Mouse (Mus musculus): ENCODE measurements around the gene Zfand3.

Gene Zfand3

DNA sequence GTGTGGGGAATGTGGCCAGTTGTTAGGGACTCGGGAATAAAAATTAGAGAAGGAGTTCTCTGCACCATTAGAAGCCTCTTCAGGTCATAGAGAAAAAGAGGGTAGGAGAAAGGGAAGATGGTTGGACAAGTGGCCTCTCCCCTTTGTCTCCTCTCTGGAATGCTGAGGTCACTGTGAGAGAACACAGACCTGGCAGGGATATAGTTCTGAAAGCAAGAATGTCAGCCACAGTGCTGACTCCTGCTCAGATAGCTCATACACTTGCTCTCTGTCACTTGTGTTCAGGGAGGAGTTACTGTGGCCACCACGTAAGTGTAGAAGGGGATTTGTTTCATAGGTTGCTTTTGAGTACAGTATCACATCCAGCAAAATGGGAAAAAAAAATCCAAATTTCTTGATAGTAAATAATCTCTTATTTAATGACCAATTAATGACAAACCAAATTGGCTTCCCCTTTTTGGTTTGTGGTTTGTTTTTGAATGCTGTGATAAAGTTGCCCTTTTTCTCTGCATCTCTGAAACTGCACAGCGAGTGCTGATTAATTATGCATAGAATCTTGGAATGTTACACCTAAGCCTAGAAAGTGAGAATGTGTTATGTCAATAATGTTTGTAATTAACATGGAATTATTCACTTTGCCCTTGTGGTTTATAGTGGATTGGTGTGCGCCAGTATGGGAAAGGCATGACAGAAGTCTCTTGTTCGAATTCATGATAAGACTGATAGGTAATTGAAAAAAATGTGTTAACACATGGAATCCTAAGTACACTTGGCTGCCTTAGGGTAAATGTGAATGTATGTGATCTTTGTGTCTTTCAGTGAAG lies 47.2 kb downstream of the Zfand3 start:
- no peak for DNase-seq (ENCODE audit: low spot score in 2 of 2)

DNA sequence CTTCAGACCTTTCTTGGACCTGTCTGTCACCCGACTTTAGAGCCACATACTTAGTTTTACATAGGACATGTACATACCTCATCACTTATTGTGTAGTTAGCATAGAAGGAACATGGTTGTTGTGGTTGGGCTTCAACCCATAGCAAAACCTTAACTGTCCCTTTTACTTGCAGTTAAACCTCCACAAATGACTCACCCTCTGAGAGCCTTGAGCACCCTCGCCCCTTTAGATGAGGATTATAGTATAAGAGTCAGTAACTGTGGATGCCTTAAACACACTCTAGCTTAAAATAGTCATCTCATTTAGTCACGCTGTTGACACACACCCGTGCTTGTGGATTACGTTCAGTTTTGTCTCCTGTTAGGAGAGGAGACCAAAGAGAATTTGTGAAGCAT lies 47.8 kb downstream of the Zfand3 start:
- no peak for DNase-seq (ENCODE audit: low spot score in 2 of 2)

DNA sequence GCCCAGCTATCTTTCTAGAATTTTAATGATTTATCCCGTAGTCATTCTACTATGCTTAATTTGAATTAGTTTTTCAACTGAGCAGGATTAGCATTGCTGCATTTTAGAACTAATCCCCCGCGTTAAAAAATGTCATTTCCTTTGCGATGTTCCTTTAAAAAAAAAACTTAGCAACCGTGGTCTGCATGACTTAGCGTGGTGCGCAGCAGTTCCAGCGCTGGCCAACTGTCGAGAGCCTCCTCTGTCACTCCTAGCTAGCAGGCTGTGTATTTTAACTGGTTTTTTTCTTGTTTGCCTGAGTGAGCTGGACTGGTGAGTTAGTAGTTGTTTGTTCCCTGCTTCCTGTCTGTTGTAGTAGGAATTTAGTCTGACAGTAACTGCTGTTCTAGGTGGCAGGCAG lies 48.9 kb downstream of the Zfand3 start:
- no peak for DNase-seq (ENCODE audit: low spot score in 2 of 2)

DNA sequence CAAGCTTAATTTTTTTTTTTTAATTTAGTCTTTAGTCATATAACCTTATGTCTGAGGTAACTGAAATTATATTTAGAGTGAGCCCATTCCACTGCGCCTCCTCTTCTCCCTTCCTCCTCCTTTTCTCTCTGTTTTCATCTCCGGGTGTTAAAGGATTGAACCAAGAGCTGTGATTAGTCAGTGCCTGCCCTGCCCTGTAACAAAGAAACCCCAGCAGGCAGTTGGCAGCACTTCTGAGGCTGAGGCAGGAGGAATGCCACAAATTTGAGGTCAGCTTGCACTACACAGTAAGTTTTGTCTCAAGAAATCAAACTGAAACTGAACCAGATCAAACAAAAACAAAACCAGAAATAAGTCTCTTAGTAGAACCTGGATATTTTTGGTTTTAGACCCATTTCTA lies 49.3 kb downstream of the Zfand3 start:
- DNase-seq (ENCODE audit: low spot score in 2 of 2): no peak

GRCm38 (mm10) chr17:30056226-30056625 lies 51.7 kb downstream of the Zfand3 start:
- DNase-seq (ENCODE audit: low spot score in 2 of 2): no peak

- DNase-seq (ENCODE audit: low spot score in 2 of 2): no peak
Measured at GRCm38 (mm10) chr17:30058594-30058993, 54.1 kb downstream of the Zfand3 start.

GRCm38 (mm10) chr17:30059066-30059465 lies 54.5 kb downstream of the Zfand3 start:
- no peak for DNase-seq (ENCODE audit: low spot score in 2 of 2)

DNA sequence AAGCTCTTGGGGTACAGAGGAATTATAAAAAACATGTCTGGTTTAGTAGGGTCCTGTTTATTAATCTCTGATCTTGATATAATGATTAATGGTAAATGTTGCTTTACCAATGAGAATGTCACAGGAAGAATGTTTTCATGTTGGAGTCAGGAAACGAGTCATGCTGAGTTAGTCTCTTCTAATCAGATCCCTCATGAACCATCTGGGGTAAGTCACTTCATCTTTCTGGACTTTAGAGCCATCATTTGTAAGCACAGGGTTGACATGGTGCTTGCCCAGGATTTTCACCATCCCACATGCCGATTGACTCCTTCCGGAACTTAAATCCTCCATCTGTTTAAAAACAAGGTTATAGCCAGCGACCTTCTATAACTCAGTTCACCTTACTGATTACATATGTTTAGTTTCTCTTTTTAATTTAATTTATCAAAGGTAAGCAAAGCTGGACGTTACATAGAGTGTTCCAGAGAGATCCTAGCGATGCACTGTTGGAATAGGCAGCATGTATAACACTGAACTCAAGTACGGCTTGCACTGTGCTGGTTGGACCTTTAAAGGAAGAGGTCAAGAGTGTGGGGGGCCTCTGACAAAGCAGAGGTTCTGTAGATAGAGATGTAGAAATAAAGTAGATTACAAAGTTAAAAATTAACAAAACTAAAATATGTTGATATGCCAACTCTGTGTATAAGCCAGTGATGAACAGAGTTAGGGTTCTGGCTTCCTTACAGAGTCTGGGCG lies 56.7 kb downstream of the Zfand3 start:
- DNase-seq (ENCODE audit: low spot score in 2 of 2): no peak

GRCm38 (mm10) chr17:30063849-30064248 lies 59.3 kb downstream of the Zfand3 start:
- no peak for DNase-seq (ENCODE audit: low spot score in 2 of 2)

DNA sequence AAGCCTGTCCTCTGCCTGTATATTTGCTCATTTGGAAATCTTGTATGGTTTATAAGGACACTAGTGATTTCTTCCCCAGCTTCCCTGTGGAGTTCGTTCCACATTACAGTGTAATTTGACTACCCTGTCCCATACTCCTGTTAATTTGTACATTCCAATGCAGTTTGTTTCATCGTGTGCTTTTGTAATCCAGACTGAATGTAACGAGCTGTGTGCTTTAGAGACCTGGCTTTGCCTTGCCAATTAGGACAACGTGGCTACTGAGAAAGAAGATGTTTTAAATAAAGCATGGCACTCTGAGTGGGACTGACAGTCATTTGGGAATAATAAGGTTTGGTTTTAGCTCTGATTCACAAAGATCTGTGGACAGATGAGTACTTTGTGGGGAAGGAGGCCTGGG lies 60.2 kb downstream of the Zfand3 start:
- no peak for DNase-seq (ENCODE audit: low spot score in 2 of 2)

GRCm38 (mm10) chr17:30069776-30070175 lies 65.2 kb downstream of the Zfand3 start:
- no peak for DNase-seq (ENCODE audit: low spot score in 2 of 2)

- no peak for DNase-seq (ENCODE audit: low spot score in 2 of 2)
Measured at GRCm38 (mm10) chr17:30070631-30071030, 66.1 kb downstream of the Zfand3 start.

- no peak for DNase-seq (ENCODE audit: low spot score in 2 of 2)
Measured at GRCm38 (mm10) chr17:30072613-30073012, 68.1 kb downstream of the Zfand3 start.

GRCm38 (mm10) chr17:30075896-30076295 lies 71.4 kb downstream of the Zfand3 start:
- no peak for DNase-seq (ENCODE audit: low spot score in 2 of 2)

- peak in 1 of 2 experiments; percentile 21 for DNase-seq (ENCODE audit: low spot score in 2 of 2)
Measured at GRCm38 (mm10) chr17:30084007-30084406, 79.5 kb downstream of the Zfand3 start.

DNA sequence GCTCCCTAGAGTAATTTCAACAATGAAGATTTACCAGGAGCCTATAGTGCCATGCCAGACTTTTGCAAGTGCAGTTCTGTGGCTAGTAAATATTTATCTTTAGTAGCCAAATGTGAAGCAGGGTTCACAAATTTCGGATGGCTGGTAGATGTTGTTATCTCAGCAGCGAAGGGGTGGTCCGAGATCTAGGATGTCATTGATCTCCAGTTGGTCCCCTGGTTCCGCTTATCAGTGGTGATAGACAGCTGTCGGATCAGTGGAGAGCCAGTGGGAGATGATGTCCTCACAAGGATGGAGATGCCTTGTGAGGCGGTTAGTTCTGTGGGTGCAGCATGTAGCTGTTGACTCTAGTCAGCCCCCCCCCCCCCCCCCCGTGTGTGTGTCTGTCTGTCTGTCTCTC lies 82.2 kb downstream of the Zfand3 start:
- no peak for DNase-seq (ENCODE audit: low spot score in 2 of 2)

DNA sequence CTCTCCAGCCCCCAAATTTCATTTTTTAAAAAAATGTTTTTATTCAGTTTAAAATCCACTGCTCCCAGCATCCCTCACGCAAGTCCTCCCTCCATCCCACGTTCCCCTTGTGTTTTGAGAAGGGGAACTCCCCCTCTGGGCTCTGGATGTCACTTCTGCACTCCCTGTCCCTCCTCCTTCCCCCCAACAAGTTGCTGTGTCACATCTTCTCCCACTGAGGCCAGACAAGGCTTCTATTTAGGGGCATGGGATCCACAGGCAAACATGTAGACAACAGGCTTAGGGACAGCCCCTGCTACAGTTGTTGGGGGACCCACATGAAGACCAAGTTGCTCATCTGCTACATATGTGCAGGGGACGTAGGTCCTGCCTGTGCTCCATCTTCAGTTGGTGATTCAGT lies 83.9 kb downstream of the Zfand3 start:
- no peak for DNase-seq (ENCODE audit: low spot score in 2 of 2)

- no peak for DNase-seq (ENCODE audit: low spot score in 2 of 2)
Measured at GRCm38 (mm10) chr17:30090416-30090815, 85.9 kb downstream of the Zfand3 start.

DNA sequence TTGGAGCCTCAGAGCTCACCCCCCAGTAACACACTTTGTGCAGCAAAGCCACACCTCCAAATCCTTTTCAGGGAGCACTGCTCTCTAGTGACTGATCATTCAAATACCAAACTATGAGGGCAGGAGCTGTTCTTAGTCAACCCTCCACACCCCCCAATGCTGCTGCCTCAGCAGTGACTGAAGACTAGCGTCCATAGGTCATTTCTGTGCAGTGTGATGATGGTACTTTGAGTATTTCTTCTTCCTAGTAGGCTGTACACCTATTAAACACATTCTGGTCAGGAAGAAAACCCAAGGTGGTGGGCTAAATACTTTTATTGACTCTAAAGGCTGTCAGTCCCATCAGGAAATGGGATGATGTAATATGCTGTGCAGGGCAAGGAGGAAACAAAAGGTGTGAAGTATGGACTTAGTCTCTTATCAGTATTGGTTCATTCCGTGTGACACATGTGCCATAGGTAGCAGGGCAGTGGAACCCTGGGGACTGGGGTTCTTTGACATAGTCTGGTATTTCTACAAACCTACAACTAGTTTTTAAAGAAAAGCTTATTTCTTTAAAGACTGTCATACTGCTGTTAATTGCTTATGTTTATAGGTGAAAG lies 88.7 kb downstream of the Zfand3 start:
- no peak for DNase-seq (ENCODE audit: low spot score in 2 of 2)

DNA sequence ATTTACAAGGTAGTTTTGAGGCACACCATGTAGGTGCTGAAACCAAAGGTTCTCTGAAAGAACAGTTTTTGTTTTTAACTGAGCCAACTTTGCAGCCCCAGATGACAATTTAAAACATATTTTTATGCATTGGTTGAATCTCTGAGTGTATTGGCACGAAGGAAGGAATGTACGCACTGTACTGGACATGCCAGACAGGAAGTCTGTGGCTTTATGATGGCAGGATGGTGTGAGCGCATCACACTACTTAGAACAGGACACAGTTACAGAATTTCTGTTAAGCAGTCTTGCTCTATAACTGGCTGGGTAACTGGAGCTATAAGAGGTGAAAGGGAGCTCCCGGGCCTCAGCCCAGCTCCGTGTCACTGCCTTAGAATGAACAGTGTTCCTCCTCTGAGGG lies 92.6 kb downstream of the Zfand3 start:
- DNase-seq (ENCODE audit: low spot score in 2 of 2): no peak

GRCm38 (mm10) chr17:30097677-30098076 lies 93.1 kb downstream of the Zfand3 start:
- DNase-seq (ENCODE audit: low spot score in 2 of 2): no peak

GRCm38 (mm10) chr17:30099670-30100069 lies 95.1 kb downstream of the Zfand3 start:
- no peak for DNase-seq (ENCODE audit: low spot score in 2 of 2)

DNA sequence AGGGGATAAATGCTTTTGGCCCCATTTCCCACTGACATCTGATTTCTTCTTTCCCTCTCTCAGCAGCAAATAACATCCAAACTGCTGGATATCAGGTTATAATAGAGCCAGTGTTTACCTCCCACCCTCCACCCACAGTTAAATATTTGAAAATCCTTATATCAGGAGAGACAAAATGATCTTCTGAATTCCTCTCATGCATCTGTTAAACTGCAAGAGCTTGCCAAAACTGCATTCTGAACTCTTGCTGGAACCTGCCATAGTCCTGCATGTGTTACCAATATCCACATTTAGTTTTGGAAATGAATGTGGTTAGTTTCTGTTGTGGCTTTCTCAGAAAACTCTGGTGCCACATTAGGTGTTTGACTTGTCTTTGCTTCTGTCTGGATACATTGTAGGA lies 97.3 kb downstream of the Zfand3 start:
- no peak for DNase-seq (ENCODE audit: low spot score in 2 of 2)

All from frontal cortex, postnatal 10 days (tissue).